Mouse (Mus musculus) liver, embryonic 12.5 days (tissue): ENCODE data around the gene Ssc4d. TPM values are rescaled to one million over a fixed set of nuclear protein-coding genes. Genes with fewer than 3 reads are reported as not detected.

Experiments
- ATAC-seq: fragments of 200-750 bp; cut with Nextera tagmentation; 2 replicates; pipeline ENCODE4 v1.8.0; 2017; ENCODE audit warnings: moderate number of reproducible peaks, mild to moderate bottlenecking, moderate library complexity
- H3K27ac ChIP-seq: fragments of 300-500 bp; sonication (generic); 2 replicates; pipeline ENCODE4 v1.5.1; 2016; ENCODE audit warnings: mild to moderate bottlenecking
- H3K27me3 ChIP-seq: fragments of 300-500 bp; sonication (generic); replicated peaks from 2 replicates; pipeline ENCODE4 v1.6.1; 2016; ENCODE audit warnings: mild to moderate bottlenecking, moderate library complexity
- H3K36me3 ChIP-seq: fragments of 300-500 bp; sonication (generic); 2 replicates; pipeline ENCODE4 v1.6.1; 2016; ENCODE audit warnings: mild to moderate bottlenecking, moderate library complexity
- H3K4me1 ChIP-seq: fragments of 300-500 bp; sonication (generic); 2 replicates; pipeline ENCODE4 v1.6.1; 2016
- H3K4me2 ChIP-seq: fragments of 300-500 bp; sonication (generic); 2 replicates; pipeline ENCODE4 v1.6.1; 2016; ENCODE audit warnings: mild to moderate bottlenecking, moderate library complexity
- H3K4me3 ChIP-seq: fragments of 300-500 bp; sonication (generic); 2 replicates; pipeline ENCODE4 v1.5.1; 2016; ENCODE audit warnings: mild to moderate bottlenecking, moderate library complexity
- H3K9ac ChIP-seq: fragments of 300-500 bp; sonication (generic); 2 replicates; pipeline ENCODE4 v1.6.1; 2016; ENCODE audit warnings: mild to moderate bottlenecking, moderate library complexity
- H3K9me3 ChIP-seq: fragments of 300-500 bp; sonication (generic); replicated peaks from 2 replicates; pipeline ENCODE4 v1.6.1; 2016; ENCODE audit warnings: mild to moderate bottlenecking, moderate library complexity
- WGBS: fragments of 180-500 bp; shearing (Covaris S2); methylation state at CpG from one replicate; pipeline ENCODE4 v1.1.7; 2016; ENCODE audit not compliant: insufficient replicate concordance; 5-methylcytosine and 5-hydroxymethylcytosine counted together
- polyA plus RNA-seq: library from polyadenylated mRNA; unstranded; fragments of >200 nt; fragmentation: Nextera tagmentation; extraction: Ambion mirVana; gene quantifications from 2 replicates; pipeline ENCODE4 v1.2.1, GENCODE M21; 2016

Gene Ssc4d
- polyA plus RNA-seq, 1 experiment from 2014 or later = 2.0 TPM

GRCm38 (mm10) chr5:135996162-135996561, 21.8 kb upstream of the Ssc4d start:
- ATAC-seq = no peak
- H3K9me3 ChIP-seq = no peaks in the 10 kb centered on the region
- peaks cover 34% of the 10 kb centered on the region for H3K36me3 ChIP-seq
- no peak overlapping the region for H3K4me2 ChIP-seq
- no peak overlapping the region for H3K27ac ChIP-seq
- no peak overlapping the region for H3K4me3 ChIP-seq
- H3K4me1 ChIP-seq = peaks cover 10% of the 10 kb centered on the region
- no peaks in the 10 kb centered on the region for H3K27me3 ChIP-seq
- 87% methylated on average over 8 of the region's 8 CpGs for WGBS
- no peak overlapping the region for H3K9ac ChIP-seq

- H3K4me3 ChIP-seq = peak within 1 kb of the TSS; percentile 83
- no peaks in the 10 kb centered on the region for H3K9me3 ChIP-seq
- no peaks in the 10 kb centered on the region for H3K27me3 ChIP-seq
- peak within 1 kb of the TSS; percentile 98 for H3K4me2 ChIP-seq
- H3K9ac ChIP-seq = peak within 1 kb of the TSS; percentile 93
- H3K4me1 ChIP-seq = peaks cover 10% of the 10 kb centered on the region
- 3% methylated on average over 47 of the region's 47 CpGs for WGBS
- H3K36me3 ChIP-seq = peaks cover 34% of the 10 kb centered on the region
- peak; percentile 93 for ATAC-seq
- H3K27ac ChIP-seq = peak within 1 kb of the TSS; percentile 79
Measured at GRCm38 (mm10) chr5:135994725-135995687, 20.7 kb upstream of the Ssc4d start, which contains the start of gene Dtx2. TSS of gene Dtx2 (plus strand) at chr5:135994800.

- no peak overlapping the region for H3K27ac ChIP-seq
- ATAC-seq = no peak
- peaks cover 10% of the 10 kb centered on the region for H3K4me1 ChIP-seq
- peak overlapping the region; percentile 83 for H3K4me3 ChIP-seq
- H3K4me2 ChIP-seq = peak overlapping the region; percentile 98
- H3K9me3 ChIP-seq = no peaks in the 10 kb centered on the region
- no peaks in the 10 kb centered on the region for H3K27me3 ChIP-seq
- WGBS = 68% methylated on average over 8 of the region's 8 CpGs
- H3K36me3 ChIP-seq = peaks cover 28% of the 10 kb centered on the region
- no peak overlapping the region for H3K9ac ChIP-seq
Measured at GRCm38 (mm10) chr5:135994335-135994724, 20.0 kb upstream of the Ssc4d start.

- no peaks in the 10 kb centered on the region for H3K9me3 ChIP-seq
- H3K27ac ChIP-seq = no peak overlapping the region
- H3K36me3 ChIP-seq = peaks cover 20% of the 10 kb centered on the region
- H3K4me2 ChIP-seq = no peak overlapping the region
- no peak for ATAC-seq
- 57% methylated on average over 5 of the region's 5 CpGs for WGBS
- no peak overlapping the region for H3K4me3 ChIP-seq
- peaks cover 10% of the 10 kb centered on the region for H3K4me1 ChIP-seq
- H3K27me3 ChIP-seq = no peaks in the 10 kb centered on the region
- H3K9ac ChIP-seq = no peak overlapping the region
Measured at GRCm38 (mm10) chr5:135993381-135993965, 19.1 kb upstream of the Ssc4d start.

GRCm38 (mm10) chr5:135990601-135991000, 16.3 kb upstream of the Ssc4d start:
- H3K36me3 ChIP-seq = no peaks in the 10 kb centered on the region
- no peak overlapping the region for H3K4me3 ChIP-seq
- no peaks in the 10 kb centered on the region for H3K9me3 ChIP-seq
- no peak overlapping the region for H3K9ac ChIP-seq
- ATAC-seq = no peak
- no peak overlapping the region for H3K4me2 ChIP-seq
- no peaks in the 10 kb centered on the region for H3K27me3 ChIP-seq
- peaks cover 8% of the 10 kb centered on the region for H3K4me1 ChIP-seq
- H3K27ac ChIP-seq = no peak overlapping the region
- 29% methylated on average over 5 of the region's 5 CpGs for WGBS

GRCm38 (mm10) chr5:135987248-135987647, 12.9 kb upstream of the Ssc4d start:
- Histone ChIP-seq H3K4me3 (no peak overlapping the region), H3K27me3 (0 out of 2 replicates have a peak, but pooled peaks cover 9% of the 10 kb centered on the region), H3K36me3 (no peaks in the 10 kb centered on the region), H3K4me1 (no peaks in the 10 kb centered on the region), H3K4me2 (no peak overlapping the region), H3K27ac (no peak overlapping the region), H3K9me3 (no peaks in the 10 kb centered on the region), H3K9ac (no peak overlapping the region)
- WGBS = 52% methylated on average over 11 of the region's 11 CpGs
- ATAC-seq = no peak

GRCm38 (mm10) chr5:135984546-135985044, 10.3 kb upstream of the Ssc4d start:
- 61% methylated on average over 6 of the region's 6 CpGs for WGBS
- H3K4me1 ChIP-seq = no peaks in the 10 kb centered on the region
- H3K36me3 ChIP-seq = no peaks in the 10 kb centered on the region
- ATAC-seq = no peak
- no peak overlapping the region for H3K4me3 ChIP-seq
- no peak overlapping the region for H3K9ac ChIP-seq
- no peak overlapping the region for H3K27ac ChIP-seq
- H3K27me3 ChIP-seq = peaks cover 15% of the 10 kb centered on the region
- H3K4me2 ChIP-seq = no peak overlapping the region
- no peaks in the 10 kb centered on the region for H3K9me3 ChIP-seq

GRCm38 (mm10) chr5:135982398-135982797, 8.1 kb upstream of the Ssc4d start:
- H3K27me3 ChIP-seq = peaks cover 17% of the 10 kb centered on the region
- WGBS = 36% methylated on average over 6 of the region's 6 CpGs
- no peak overlapping the region for H3K9ac ChIP-seq
- no peak for ATAC-seq
- H3K9me3 ChIP-seq = no peaks in the 10 kb centered on the region
- no peak overlapping the region for H3K4me3 ChIP-seq
- H3K4me2 ChIP-seq = no peak overlapping the region
- H3K36me3 ChIP-seq = no peaks in the 10 kb centered on the region
- H3K27ac ChIP-seq = no peak overlapping the region
- H3K4me1 ChIP-seq = no peaks in the 10 kb centered on the region

GRCm38 (mm10) chr5:135979904-135980303, 5.6 kb upstream of the Ssc4d start, which contains the start of gene Zp3:
TSS of gene Zp3 (plus strand) at chr5:135980099.
- no peaks in the 10 kb centered on the region for H3K36me3 ChIP-seq
- H3K4me3 ChIP-seq = no peak within 1 kb of the TSS
- H3K4me1 ChIP-seq = peaks cover 11% of the 10 kb centered on the region
- no peak within 1 kb of the TSS for H3K27ac ChIP-seq
- H3K9me3 ChIP-seq = no peaks in the 10 kb centered on the region
- peaks cover 17% of the 10 kb centered on the region for H3K27me3 ChIP-seq
- no peak for ATAC-seq
- no peak within 1 kb of the TSS for H3K9ac ChIP-seq
- 57% methylated on average over 8 of the region's 8 CpGs for WGBS
- no peak within 1 kb of the TSS for H3K4me2 ChIP-seq

GRCm38 (mm10) chr5:135979381-135979780, 5.0 kb upstream of the Ssc4d start:
- Histone ChIP-seq H3K4me1 (peaks cover 11% of the 10 kb centered on the region), H3K9ac (no peak overlapping the region), H3K4me2 (no peak overlapping the region), H3K36me3 (no peaks in the 10 kb centered on the region), H3K27ac (no peak overlapping the region), H3K4me3 (no peak overlapping the region), H3K27me3 (peaks cover 17% of the 10 kb centered on the region), H3K9me3 (no peaks in the 10 kb centered on the region)
- ATAC-seq = no peak
- WGBS = 66% methylated on average over 5 of the region's 5 CpGs

GRCm38 (mm10) chr5:135975893-135976668, 1.8 kb upstream of the Ssc4d start:
- no peak overlapping the region for H3K4me3 ChIP-seq
- peak; percentile 65; the same call in 1 of the 2 replicates for ATAC-seq
- 80% methylated on average over 8 of the region's 8 CpGs for WGBS
- H3K4me1 ChIP-seq = peaks cover 11% of the 10 kb centered on the region
- H3K9me3 ChIP-seq = no peaks in the 10 kb centered on the region
- H3K36me3 ChIP-seq = no peaks in the 10 kb centered on the region
- no peak overlapping the region for H3K9ac ChIP-seq
- H3K27ac ChIP-seq = 0 out of 2 replicates have a peak overlapping the region, but pooled peaks have one; percentile 32
- H3K27me3 ChIP-seq = peaks cover 8% of the 10 kb centered on the region
- H3K4me2 ChIP-seq = no peak overlapping the region
